Mouse (Mus musculus) forebrain, embryonic 15.5 days (tissue): ENCODE data around the gene Htr1a. TPM values are rescaled to one million over a fixed set of nuclear protein-coding genes. Genes with fewer than 3 reads are reported as not detected.

Experiments used
- polyA plus RNA-seq: library from polyadenylated mRNA; unstranded; fragments of >200 nt; fragmentation: Nextera tagmentation; extraction: Ambion mirVana; gene quantifications from 2 replicates; pipeline ENCODE4 v1.2.1, GENCODE M21; 2015

Gene Htr1a
- polyA plus RNA-seq, 1 experiment from 2014 or later: 1.0 TPM

Other genes with a start within 250 kb of the Htr1a start
- gene Rnf180, start 148.8 kb upstream of the Htr1a start, polyA plus RNA-seq: 42.8 and 43.7 TPM in 2 replicates